Mouse (Mus musculus): Measurements from ENCODE around the gene Sbds. TPM values are rescaled to one million over a fixed set of nuclear protein-coding genes. Genes with fewer than 3 reads are reported as not detected.
"Not testable (repeated sequence)": the region's sequence is repeated elsewhere in the genome, so short reads cannot be mapped to it uniquely, and the experiment has no call there.

Sbds gene
- total RNA-seq, 2 experiments from 2014 or later = 65.6 to 68.5 TPM

DNA sequence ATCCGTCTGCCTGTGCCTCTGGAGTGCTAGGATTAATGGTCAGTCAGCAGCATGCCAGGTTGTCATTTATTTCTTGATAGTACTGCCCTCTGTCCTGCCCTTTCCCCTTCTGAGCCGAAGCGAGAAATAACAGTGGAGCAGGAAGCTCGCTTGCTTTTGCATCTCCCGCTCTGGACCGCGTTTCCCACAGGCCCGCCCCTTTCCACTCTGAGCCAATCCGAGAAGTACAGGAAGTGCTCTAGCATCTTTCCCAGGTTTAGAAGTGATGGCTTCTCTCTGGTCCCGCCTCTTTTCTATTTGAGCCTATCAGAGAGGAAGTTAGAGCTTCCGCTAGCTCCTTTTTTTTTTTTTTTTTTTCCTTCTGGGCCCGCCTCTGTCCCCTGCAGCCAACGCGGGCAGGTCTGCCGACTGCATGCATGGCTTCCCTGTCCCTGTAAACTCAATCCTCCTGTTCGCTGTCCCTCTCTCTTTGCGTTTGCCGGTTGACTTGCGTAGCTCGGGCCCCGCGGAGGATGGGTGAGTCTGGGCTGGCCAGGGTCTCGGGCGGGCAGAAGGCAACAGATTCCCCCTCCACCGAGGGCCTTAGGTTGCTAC lies 1.4 kb upstream of the Sbds start:
- peak; percentile 94 for DNase-seq

DNA sequence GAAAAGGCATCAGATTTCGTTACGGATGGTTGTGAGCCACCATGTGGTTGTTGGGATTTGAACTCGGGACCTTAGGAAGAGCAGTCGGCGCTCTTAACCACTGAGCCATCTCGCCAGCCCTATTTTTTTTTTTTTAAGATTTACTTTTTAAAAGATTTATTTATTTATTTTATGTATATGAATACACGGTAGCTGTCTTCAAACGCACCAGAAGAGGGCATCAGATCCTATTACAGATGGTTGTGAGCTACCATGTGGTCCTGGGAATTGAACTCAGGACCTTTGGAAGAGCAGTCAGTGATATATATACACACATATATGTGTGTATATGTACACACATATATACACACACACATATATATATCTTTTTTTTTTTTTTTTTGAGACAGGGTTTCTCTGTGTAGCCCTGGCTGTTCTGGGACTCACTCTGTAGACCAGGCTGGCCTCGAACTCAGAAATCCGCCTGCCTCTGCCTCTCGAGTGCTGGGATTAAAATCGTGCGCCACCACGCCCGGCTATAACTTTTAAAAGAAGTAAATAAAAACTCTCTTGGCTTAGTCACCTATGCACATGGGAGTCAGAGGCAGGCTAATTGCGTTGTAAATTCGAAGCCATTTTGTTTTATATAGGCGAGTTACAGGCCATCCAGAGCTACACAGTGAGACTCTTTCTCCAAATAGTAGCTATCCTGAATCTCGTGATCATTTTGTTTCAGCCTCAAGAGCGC lies 632 bp upstream of the Sbds start:
- DNase-seq = not testable (repeated sequence)

DNA sequence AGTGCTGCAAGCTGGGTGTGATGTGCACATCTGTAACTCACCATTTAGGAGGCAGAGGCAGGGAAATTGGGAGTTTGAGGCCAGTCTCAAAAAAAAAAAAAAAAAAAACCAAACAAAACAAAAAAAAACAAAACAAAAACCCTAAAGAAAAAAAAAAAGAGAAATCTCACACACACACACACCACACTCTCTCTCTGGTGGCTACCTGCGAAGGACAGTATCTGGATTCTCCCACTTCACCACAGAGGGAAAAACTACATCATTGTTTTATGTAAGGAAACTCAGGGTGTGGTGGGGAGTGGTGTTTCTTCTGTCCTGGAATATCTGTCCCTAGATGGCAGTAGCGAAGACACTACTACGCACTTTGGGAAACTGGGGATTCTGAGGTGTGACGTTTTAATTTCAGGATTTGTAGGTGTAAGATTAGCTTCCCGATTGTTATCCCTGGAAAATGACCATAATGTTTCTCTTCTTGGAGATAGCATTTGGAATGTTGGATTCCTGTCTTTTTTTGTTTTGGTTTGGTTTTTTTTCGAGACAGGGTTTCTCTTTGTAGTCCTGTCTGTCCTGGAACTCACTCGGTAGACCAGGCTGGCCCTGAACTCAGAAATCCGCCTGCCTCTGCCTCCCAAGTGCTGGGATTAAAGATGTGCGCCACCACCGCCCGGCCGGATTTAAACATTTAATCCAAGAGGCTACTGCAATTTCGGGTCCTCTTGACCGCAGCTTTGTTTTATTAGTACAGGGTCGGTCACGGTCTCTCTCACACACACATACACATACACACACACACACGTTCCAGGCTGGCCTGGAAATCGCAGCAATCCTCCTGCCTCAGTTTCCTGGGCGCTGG lies 940 bp downstream of the Sbds start:
- DNase-seq = peak; percentile 24

DNA sequence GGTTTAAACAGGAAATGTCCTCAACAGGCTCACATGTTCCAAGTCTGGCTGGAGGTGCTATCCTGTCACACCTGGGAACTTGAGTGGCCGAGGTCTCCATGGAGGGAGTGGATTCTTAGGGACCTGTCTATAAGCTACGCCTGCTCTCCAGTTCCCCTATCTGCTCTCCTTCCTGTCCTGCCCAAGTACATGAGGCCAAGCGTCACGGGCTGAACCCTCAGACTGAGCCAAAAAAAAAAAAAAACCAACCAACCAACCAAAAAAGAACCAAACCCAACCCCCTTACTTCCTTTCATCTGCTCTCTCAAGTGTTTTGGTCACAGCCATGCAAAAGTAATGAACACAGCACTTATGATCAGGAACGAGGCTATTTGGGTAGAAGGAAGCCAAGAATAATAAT lies 7.5 kb downstream of the Sbds start:
- no peak for DNase-seq

DNA sequence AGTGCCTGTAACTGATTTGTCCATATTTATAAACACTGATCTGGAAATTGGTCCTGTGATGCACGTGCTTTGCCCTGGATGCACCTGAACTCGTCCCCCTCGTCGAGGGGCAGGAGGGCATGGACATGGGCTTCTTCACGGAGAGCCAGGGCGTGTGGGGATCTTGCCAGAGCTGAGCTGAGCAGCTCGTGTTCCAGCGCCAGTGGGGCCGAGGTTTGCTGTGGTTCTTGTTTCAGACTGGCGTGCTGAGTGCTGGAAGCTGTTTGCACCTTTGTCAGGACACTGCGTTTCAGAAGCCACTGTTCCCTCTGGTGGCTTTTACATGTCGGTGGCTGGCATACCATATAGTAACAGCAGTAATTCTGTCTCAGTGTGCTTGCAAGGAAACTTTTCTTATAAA lies 13.9 kb downstream of the Sbds start:
- DNase-seq = no peak

DNA sequence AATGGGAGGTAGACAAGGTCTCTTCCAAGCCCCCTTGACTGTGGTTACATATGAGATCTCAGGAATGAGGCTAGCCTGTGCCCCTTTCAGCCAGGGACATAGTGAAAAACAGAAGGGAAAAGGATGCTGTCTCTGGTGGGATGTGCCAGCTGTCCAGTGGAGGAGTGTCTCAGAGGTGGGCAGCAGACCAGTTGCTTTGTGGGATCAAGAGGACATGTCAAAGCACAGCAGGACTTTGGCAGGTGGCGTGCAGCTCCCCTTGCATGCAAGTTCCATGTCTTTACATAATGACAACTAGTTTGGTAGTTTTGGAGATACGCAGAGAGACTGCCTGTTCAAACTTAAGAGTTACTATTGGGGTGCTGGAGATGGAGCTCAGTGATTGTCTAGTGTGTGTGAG lies 15.5 kb downstream of the Sbds start:
- no peak for DNase-seq

DNA sequence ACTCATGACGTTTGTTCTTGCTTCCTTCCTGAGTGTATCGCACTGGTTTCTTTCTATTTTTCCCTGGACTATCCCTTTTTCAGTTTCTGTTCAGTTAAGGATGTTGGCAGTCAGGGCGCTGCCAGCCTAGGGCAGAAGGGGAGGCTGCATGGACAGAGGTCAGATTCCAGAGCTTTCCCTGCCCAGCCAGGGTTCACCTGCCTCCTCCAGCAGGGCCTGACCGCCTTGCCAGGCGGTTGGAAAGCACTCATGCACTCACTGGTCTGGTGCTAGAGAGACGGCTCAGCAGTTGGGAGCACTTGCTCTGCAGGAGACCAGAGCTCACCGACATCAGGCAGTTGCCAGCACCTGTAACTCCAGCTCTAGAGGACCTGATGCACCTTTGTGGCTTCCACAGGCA lies 16.1 kb downstream of the Sbds start:
- DNase-seq = no peak

DNA sequence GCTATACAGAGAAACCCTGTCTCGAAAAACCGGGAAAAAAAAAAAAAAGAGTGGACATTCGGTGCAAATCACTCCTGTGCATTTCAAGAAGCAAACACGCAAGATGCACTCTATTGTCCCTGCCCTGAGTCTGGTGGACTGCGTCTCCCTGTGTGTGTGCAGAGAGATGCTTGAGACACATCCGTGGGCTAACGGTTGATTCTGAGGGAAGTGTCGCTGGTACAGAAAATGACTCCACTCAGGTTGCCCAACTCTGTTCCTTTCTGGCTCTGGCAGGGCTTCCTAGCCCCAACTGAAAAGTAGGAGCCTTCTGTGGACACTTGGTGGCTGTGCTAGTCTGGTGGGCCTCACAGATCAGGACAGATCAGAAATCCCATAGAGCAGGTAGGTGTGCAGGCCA lies 19.0 kb downstream of the Sbds start:
- DNase-seq = no peak

DNA sequence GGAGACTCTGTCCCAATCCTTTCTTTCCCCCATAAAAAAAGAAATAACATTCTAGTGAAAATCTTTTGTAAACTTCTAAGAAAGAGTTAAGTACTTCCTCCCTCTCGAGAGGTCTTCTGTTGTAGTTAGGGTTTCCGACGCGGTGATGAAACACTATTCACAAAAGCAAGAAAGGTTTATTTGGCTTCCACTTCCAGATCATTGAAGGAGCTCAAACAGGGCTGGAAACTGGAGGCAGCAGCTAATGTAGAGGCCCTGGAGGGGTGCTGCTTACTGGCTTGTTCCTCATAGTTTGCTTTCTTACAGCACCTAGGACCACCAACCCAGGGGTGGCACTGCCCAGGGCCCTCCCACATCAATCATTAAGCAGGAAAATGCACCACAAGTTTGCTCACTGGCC lies 27.2 kb downstream of the Sbds start:
- DNase-seq = no peak

DNA sequence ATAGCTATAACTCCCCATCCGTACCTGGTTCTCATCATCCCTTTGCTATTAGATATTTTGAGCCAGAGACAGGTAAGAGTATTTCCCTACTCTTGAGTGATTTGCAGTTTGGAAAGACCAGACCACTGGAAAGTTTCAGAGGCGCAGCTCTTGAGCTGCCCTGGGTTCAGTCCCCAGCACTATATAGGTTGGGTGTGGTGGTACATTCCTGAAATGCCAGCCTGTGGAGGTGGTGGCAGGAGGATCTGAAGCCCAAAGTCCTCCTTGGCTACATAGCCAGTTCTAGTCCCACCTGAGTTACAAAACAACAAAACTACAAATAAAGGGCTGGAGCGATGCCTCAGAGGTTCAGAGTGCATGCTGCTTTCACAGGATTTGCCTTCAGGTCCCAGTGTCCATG lies 28.5 kb downstream of the Sbds start:
- no peak for DNase-seq

DNA sequence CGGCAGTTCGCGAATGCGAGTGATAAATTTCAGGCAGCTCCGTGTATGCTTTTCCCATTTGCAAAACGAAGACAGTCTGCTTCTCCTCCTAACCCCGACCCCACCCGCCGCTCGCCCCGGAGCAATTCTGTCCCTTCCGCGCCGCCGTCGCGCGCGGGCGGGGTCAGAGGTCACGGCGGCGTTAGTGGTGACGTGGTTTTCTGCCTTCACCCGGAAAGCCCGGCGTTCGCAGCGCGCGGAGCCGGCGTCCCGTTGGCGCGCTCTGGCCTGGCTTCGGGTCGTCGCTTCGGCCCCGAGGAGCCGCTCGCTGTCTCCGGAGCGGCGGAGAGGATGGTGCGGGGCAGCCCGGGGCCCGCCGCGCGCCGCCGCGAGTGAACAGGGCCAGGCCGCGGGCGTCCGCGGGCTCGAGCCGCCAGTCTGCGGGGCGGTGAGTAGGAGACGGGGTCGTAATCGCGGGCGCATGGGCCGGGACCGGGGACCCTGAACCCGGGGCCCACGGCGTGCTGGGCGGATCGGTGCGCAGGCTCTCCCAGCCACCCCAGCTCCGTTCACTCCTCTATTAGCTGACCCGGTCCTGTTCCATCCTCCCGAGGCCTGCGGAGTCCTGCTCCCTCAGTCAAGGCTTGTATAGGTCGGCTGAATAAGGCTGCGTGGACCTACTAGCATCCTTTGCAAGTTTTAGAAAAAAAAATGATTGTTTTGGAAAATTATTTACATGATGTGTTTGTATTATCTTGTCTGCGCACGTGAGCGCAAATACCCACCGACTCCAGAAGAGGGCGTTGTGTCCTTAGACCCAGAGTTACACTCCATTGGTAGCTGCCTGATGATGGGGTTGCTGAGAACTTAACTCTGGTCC lies 33.0 kb downstream of the Sbds start:
- DNase-seq = peak; percentile 98

DNA sequence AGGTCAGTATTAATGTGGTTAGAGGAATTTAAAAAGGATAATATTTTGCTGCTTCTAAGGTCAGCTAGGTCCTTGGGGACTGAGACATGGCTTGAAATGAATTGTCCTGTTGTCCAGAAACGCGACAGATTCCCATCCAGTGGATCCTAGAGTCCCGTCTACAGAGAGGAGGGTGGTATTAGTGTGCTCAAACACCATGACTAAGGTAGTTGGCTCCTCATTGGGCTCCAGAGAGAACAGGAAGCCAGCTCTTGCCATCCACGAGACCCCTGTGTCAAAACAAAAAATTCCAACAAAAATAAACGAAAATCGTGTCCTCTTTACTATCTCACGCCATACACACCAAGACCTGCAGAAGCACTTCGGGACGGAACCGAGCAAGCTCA lies 33.6 kb downstream of the Sbds start:
- no peak for DNase-seq

DNA sequence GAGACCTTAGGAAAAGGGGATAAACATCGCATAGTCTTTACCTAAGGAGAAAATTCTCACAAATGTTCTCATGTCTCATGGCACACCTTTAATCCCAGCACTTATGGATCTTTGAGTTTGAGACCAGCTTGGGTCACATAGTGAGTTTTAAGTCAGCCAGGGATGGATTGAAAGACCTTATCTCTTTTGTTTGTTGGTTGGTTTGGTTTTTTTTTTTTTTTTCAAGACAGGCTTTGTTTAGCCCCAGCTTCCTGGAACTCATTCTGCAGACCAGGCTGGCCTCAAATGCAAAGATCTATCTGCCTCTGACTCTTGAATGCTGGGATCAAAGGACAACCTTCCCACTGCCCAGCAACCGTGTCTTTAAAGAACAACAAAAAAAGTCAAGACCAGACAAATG lies 34.0 kb downstream of the Sbds start:
- DNase-seq = no peak

DNA sequence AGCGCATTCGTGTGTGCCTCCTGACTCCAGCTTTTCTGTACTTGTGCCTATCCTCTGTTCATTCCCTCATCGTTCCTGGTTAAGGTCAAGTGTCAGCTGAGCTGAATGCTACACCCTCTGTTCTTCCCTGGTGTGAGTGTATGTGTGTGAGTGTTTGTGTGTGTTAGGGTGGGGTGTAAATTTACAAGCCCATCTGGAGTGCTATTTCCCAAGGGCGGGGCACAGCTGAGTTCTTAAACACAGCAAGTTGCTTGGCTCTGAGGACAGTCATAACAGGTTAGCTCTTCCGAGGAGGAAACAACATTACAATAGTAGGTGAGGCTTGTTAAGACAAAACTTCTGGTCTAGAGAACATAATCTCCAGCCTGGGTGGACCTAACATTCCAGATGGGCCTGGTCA lies 37.0 kb downstream of the Sbds start:
- DNase-seq = no peak

DNA sequence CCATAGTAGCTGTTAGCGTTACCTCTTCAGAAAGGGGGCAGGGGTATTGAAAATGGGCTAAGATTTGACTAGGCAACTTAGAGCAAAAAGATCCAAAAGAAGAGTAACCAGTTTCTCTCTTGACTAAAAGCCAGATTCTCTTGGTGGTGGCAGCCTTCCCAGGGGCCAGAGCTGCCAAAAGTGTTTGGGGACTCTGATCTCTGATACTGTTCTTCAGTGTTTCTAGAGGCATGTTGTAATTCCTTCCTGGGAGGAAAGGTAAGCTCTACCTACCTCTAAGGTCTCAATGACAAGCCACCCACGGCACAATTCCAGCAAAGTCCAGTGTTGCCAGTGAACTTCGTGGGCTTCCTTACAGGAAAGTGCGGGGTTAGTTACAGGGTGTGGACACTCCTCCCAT lies 37.9 kb downstream of the Sbds start:
- DNase-seq = peak; percentile 32

DNA sequence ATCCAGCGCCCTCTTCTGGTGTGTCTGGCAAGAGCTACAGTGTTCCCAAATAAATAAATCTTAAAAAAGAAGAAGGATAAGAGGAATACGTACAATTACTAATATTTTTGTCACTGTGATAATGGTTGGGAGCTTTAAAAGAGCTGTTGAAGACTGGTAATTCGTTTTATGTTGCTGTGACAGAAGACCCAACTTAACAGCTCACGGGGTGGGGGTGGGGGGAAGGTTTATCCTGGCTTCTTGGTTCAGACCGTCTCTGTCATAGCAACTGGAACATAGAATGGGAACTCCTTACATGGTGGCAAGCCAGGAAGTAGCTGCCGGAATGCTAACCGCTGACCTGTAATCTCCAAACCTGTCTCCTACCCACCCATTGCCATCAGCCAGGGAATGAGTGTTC lies 38.5 kb downstream of the Sbds start, which contains the start of gene Tmem248:
TSS of gene Tmem248 (plus strand) at position 301 of the 400 bp plus-strand sequence.
- no peak for DNase-seq

DNA sequence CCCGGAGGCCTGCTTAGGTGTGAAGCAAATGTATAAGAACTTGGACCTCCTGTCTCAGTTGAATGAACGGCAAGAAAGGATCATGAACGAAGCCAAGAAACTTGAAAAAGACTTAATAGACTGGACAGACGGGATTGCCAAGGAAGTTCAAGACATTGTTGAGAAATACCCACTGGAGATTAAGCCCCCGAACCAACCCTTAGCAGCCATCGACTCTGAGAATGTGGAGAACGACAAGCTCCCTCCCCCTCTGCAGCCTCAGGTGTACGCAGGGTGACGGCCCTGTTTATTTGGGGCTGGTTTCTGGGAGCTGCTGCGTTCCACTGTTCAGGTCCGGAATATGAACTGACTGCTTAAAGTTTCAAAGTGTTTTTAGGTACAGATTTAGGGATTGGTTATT lies 42.4 kb downstream of the Sbds start:
- DNase-seq = no peak

DNA sequence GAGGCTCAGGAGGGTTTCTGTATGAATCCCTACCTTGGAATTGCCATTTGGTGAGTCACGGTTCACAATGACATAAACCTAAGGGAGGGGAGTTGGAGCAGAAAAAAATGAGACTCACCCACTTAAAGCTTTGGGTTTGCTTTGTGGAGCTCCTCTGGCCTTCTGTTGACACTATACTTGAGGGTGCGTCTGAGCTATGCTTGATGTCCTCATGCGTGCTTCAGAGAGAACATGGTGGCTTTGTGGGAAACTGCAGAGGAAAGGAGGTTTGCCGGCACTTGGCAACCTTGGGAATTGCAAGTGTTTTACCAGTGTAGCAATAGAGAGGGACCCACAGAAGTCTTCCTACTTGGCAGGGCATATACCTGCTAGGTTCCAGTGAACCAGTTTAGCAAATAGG lies 48.0 kb downstream of the Sbds start:
- no peak for DNase-seq

DNA sequence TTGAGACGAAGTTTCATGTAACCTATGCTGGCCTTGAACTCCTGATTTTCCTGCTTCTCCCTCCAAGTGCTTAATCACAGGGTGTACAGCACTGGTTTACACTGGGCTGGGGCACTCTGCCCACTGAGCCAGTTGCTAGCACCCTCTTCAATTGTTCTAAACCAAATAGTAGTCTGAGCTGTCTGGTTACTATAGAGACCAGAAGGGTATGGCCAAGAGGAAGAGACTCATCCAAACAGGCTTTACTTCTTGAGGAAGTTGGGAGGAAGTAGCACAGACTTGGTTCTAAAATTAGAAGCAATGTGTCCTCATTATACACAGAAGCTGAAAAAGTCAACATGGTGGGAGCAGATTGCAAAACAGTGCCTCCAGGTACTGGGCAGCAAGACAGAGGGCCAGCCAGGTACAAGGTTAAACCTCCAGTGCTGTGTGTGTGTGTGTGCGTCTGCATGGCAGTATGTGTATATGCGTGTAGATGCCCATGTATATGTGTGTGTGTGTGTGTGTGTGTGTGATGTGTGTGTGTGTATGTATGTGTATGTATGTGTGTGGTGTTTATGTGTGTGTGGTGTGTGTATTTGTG lies 49.8 kb downstream of the Sbds start:
- DNase-seq = no peak

DNA sequence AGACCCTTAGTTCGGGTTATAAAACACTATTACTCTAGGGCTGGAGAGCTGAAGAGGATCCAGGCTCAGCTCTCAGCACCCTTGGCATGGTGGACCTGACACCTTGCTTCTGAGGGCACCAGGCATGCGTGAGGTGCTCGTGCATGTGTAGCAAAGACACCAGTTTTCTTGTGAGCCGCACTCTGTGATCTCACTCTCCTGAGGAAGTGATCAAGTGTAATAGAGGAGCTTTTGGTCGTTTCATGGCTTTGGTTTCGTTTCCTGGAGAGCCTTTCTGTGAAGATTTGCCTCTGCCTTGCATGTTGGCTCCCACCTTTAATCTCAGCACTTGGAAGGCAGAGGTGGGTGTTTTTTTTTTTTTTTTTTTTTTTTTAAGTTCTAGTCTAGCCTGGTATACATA lies 50.8 kb downstream of the Sbds start:
- no peak for DNase-seq

DNA sequence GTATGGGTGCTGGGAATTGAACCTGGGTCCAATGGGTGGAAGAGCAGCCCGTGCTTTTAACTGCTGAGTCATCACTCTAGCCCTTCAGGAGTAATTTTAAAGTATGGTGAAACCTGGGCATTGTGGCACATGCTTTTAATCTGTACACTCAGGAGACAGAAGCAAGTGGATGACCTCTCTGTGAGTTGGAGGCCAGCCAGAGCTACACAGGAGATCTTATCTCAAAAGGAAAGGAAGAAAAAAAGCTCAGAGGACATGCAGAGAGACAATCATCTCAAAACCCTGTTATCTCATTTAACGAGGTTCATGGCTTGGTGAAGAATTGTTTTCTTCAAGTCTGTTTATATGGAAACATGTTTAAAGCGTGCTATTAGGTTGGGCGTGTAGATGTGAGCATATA lies 51.4 kb downstream of the Sbds start:
- peak; percentile 40 for DNase-seq
